Mouse (Mus musculus) midbrain, postnatal 0 days (tissue): ENCODE measurements at regions not wholly inside any gene's neighbourhood (a gene's known extent, or its start where the extent isn't known, plus 50 kb on each side); places are given as distances from the start of the nearest gene placed in this dataset.

Experiments
- ATAC-seq: fragments of 200-750 bp; cut with Nextera tagmentation; 2 replicates; pipeline ENCODE4 v1.8.0; 2017; ENCODE audit warnings: moderate number of reproducible peaks, mild to moderate bottlenecking, moderate TSS enrichment, moderate library complexity; ENCODE audit not compliant: low FRiP score
- DNase-seq: peaks from one replicate; pipeline ENCODE4 v3.0.0-alpha.2; 2015; ENCODE audit warnings: low spot score
- H3K27ac ChIP-seq: fragments of 300-500 bp; sonication (generic); 2 replicates; pipeline ENCODE4 v1.5.1; 2014; ENCODE audit warnings: low read depth, mild to moderate bottlenecking, low read length, mixed read lengths
- H3K27me3 ChIP-seq: fragments of 300-500 bp; sonication (generic); 2 replicates; pipeline ENCODE4 v1.6.1; 2014; ENCODE audit warnings: low read length, control low read depth, mixed read lengths; ENCODE audit not compliant: insufficient read depth
- H3K36me3 ChIP-seq: fragments of 300-500 bp; sonication (generic); 2 replicates; pipeline ENCODE4 v1.6.1; 2014; ENCODE audit warnings: low read length, control low read depth, mixed read lengths; ENCODE audit not compliant: insufficient read depth
- H3K4me1 ChIP-seq: fragments of 300-500 bp; sonication (generic); 2 replicates; pipeline ENCODE4 v1.6.1; 2014; ENCODE audit warnings: mild to moderate bottlenecking, control low read depth, antibody characterized with exemption, low read length, mixed read lengths; ENCODE audit not compliant: insufficient read depth
- H3K4me2 ChIP-seq: fragments of 300-500 bp; sonication (generic); 2 replicates; pipeline ENCODE4 v1.6.1; 2014; ENCODE audit warnings: low read depth, mild to moderate bottlenecking, low read length, mixed read lengths; ENCODE audit not compliant: poor library complexity, severe bottlenecking
- H3K4me3 ChIP-seq: fragments of 300-500 bp; sonication (generic); 2 replicates; pipeline ENCODE4 v1.5.1; 2014; ENCODE audit warnings: low read depth, mild to moderate bottlenecking, low read length, moderate library complexity
- H3K9ac ChIP-seq: fragments of 300-500 bp; sonication (generic); replicated peaks from 2 replicates; pipeline ENCODE4 v1.6.1; 2014; ENCODE audit warnings: mild to moderate bottlenecking, low read length, moderate library complexity, mixed read lengths; ENCODE audit not compliant: poor library complexity, severe bottlenecking
- H3K9me3 ChIP-seq: fragments of 300-500 bp; sonication (generic); 2 replicates; pipeline ENCODE4 v1.6.1; 2016; ENCODE audit warnings: low read length, control low read depth
- CTCF ChIP-seq: IDR thresholded peaks from 2 replicates; pipeline ENCODE4 v1.5.1; 2016; ENCODE audit warnings: antibody characterized with exemption, mild to moderate bottlenecking
- WGBS: fragments of 180-500 bp; shearing (Covaris S2); extraction: QIAGEN DNeasy Blood & Tissue Kit; methylation state at CpG from one replicate; pipeline ENCODE4 v1.1.7; 2014; 5-methylcytosine and 5-hydroxymethylcytosine counted together

GRCm38 (mm10) chr11:30364591-30364990, 96.6 kb upstream of the Sptbn1 start:
- no peak overlapping the region for H3K4me3 ChIP-seq
- no peak overlapping the region for H3K4me2 ChIP-seq
- H3K9ac ChIP-seq = no peak overlapping the region
- TF ChIP-seq CTCF = no peak
- no peaks in the 10 kb centered on the region for H3K9me3 ChIP-seq
- no peaks in the 10 kb centered on the region for H3K36me3 ChIP-seq
- H3K27ac ChIP-seq = no peak overlapping the region
- H3K4me1 ChIP-seq = no peaks in the 10 kb centered on the region
- DNase-seq (no peak), ATAC-seq (no peak)
- 54% methylated on average over 2 of the region's 2 CpGs for WGBS
- no peaks in the 10 kb centered on the region for H3K27me3 ChIP-seq

GRCm38 (mm10) chr11:30358196-30358595, 90.2 kb upstream of the Sptbn1 start:
- no peak overlapping the region for H3K27ac ChIP-seq
- H3K36me3 ChIP-seq = no peaks in the 10 kb centered on the region
- H3K9me3 ChIP-seq = no peaks in the 10 kb centered on the region
- WGBS = 75% methylated on average over 3 of the region's 3 CpGs
- TF ChIP-seq CTCF = no peak
- no peak overlapping the region for H3K4me2 ChIP-seq
- DNase-seq (no peak), ATAC-seq (no peak)
- no peak overlapping the region for H3K9ac ChIP-seq
- H3K4me3 ChIP-seq = no peak overlapping the region
- no peaks in the 10 kb centered on the region for H3K4me1 ChIP-seq
- no peaks in the 10 kb centered on the region for H3K27me3 ChIP-seq

GRCm38 (mm10) chr11:30355356-30355755, 87.4 kb upstream of the Sptbn1 start:
- Histone ChIP-seq H3K36me3 (no peaks in the 10 kb centered on the region), H3K4me2 (no peak overlapping the region), H3K4me1 (no peaks in the 10 kb centered on the region), H3K9ac (no peak overlapping the region), H3K9me3 (no peaks in the 10 kb centered on the region), H3K27me3 (no peaks in the 10 kb centered on the region), H3K27ac (no peak overlapping the region), H3K4me3 (no peak overlapping the region)
- ATAC-seq (no peak), DNase-seq (no peak)
- TF ChIP-seq CTCF = no peak

- Histone ChIP-seq H3K4me2 (no peak overlapping the region), H3K27ac (no peak overlapping the region), H3K36me3 (no peaks in the 10 kb centered on the region), H3K9ac (no peak overlapping the region), H3K4me1 (no peaks in the 10 kb centered on the region), H3K27me3 (no peaks in the 10 kb centered on the region), H3K9me3 (no peaks in the 10 kb centered on the region), H3K4me3 (no peak overlapping the region)
- no peak for DNase-seq
- 82% methylated on average over 2 of the region's 2 CpGs for WGBS
- ATAC-seq = no peak
- no peak for TF ChIP-seq CTCF
Observed at GRCm38 (mm10) chr11:30326371-30326770, 58.4 kb upstream of the Sptbn1 start.
